Mouse (Mus musculus): Measurements from ENCODE around the gene Spem1.

Gene Spem1

GRCm38 (mm10) chr11:69800392-69801197 lies 21.4 kb downstream of the Spem1 start:
- DNase-seq (ENCODE audit: low spot score in 2 of 2) = peak in 1 of 2 experiments; percentile 71

- DNase-seq (ENCODE audit: low spot score in 2 of 2) = peak in 1 of 2 experiments; percentile 78
These were observed 21.9 kb downstream of the Spem1 start for GRCm38 (mm10) chr11:69800138-69800391.

- DNase-seq (ENCODE audit: low spot score in 2 of 2) = peak in 1 of 2 experiments; percentile 45
These were observed 22.4 kb downstream of the Spem1 start for GRCm38 (mm10) chr11:69799394-69800137.

GRCm38 (mm10) chr11:69797924-69798323 lies 24.1 kb downstream of the Spem1 start:
- DNase-seq (ENCODE audit: low spot score in 2 of 2) = no peak

- DNase-seq (ENCODE audit: low spot score in 2 of 2) = no peak
These were observed 26.0 kb downstream of the Spem1 start for GRCm38 (mm10) chr11:69795983-69796435.

DNA sequence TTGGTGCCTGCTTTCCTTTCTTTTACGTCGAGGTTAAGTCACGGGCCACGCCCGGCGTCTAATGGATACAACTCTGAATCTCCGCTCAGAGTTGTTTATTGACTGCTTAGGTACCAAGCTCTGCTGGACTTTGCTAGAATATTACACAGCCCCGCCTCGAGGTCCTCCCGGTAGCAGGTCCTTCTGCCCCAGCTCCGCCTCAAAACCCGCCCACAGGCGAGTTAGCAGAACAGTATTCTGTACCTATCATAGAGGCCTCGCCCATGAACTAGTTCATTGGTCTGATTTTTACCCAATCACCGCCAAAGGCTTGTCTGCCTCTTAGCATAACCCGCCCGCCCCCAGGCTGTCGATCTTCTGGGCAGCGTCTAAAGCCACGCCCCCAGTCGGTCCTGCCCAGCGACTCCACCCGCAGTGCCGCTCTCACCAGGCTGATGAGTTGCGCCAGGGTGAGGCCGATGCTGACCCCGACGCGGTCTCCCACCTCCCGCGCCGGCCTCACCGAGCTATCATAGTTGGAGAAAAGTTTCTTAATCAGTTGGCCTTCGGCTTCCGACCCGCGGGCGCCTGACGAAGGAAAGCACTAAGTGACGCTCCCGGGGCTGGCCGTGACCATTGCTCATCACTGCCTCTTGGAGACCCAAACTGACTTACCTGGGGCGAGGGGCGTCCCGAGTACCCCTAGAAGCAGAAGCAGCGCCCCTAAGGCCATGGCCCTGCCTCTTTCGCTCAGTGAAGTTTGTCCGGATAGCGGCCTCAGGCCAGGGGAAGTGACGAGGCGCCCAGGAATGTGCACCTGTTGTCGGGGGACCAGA lies 26.6 kb downstream of the Spem1 start, which contains the start of gene Chrnb1:
Chrnb1 (minus strand) TSS at position 776 of the 815 bp plus-strand sequence.
- peak; percentile 59 to 81 for DNase-seq (ENCODE audit: low spot score in 2 of 2)

DNA sequence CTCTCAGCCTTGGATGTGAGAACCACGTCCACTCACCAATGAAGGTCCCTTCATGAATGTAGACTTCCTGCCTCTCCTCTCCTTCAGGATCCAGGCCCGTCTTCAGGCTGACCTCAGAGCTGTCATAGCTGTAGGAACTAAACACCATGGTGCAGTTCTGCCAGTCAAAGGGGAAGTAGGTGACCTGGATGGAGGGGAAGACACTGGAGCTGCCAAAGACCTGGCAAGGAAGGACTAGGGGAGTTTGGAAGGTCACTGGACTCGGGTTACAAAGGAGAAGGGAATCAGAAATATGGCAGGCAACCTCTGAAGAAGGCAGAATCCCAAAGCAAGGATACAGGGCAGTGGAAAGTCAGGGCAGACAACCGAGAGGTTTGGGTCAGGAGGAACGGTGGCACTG lies 28.6 kb downstream of the Spem1 start:
- no peak for DNase-seq (ENCODE audit: low spot score in 2 of 2)

GRCm38 (mm10) chr11:69791420-69791819 lies 30.6 kb downstream of the Spem1 start:
- no peak for DNase-seq (ENCODE audit: low spot score in 2 of 2)

DNA sequence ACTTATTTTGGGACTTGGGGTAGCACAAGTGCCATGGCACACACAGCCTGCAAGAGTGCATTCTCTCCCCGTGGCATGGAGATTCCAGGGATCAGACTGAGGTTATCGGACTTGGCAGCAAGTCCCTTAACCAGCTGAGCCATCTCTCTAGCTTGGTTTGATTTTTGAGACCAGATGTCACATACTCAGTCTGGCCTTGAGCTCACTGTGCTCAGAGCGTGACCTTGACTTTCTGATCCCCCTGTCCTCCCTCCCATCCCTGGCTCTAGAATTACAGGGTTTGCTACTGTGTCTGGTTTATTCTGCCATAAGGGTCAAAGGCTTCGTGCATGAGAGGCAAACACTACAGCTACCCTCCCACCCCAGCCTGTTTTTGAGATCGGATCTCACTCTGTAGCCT lies 32.5 kb downstream of the Spem1 start:
- DNase-seq (ENCODE audit: low spot score in 2 of 2) = no peak

- no peak for DNase-seq (ENCODE audit: low spot score in 2 of 2)
These were observed 34.7 kb downstream of the Spem1 start for GRCm38 (mm10) chr11:69787306-69787705.

DNA sequence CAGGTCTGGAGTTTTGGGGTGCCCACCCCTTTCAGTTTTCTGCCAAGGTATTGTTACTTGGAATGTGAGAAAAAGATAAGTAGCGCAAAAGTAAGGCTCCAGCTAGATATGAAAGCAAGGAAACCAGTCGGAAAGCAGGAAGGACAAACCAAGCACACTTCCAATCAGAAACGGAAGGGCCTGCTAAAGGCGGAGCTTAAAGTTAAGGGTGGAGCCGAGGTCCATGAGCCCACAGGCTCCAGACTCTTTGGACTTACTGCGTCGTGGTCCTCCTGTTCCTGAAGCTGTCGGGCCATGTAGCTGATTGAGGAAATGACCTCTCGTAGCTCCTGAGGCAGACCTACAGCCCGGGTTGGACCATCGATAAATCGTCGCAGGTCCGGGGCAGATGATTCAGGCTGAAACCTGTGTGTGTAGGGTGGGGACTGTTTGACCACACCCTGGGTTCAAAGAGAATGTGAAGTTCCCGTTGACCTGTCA lies 37.1 kb downstream of the Spem1 start:
- DNase-seq (ENCODE audit: low spot score in 2 of 2) = no peak

- no peak for DNase-seq (ENCODE audit: low spot score in 2 of 2)
These were observed 40.2 kb downstream of the Spem1 start for GRCm38 (mm10) chr11:69781828-69782227.

DNA sequence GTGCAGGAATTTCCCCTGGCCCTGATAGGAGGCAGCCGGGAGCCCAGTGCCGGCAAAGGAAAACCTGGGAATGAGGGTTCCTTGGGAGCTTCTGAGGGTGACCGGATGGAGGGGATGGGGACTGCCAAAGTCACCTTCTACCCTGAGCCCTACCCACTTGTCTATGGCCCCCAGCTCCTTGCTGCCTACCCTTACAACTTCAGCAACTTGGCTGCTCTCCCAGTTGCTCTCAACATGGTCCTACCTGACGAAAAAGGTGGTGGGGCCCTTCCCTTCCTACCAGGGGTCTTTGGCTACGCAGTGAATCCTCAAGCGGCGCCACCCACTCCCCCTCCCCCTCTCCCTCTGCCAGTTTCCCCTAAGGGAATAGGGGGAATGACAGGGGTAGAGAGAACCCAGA lies 43.0 kb downstream of the Spem1 start:
- DNase-seq (ENCODE audit: low spot score in 2 of 2) = no peak

- no peak for DNase-seq (ENCODE audit: low spot score in 2 of 2)
These were observed 43.6 kb downstream of the Spem1 start for GRCm38 (mm10) chr11:69778258-69778982.

GRCm38 (mm10) chr11:69777504-69778257 lies 44.3 kb downstream of the Spem1 start:
- DNase-seq (ENCODE audit: low spot score in 2 of 2) = no peak

- no peak for DNase-seq (ENCODE audit: low spot score in 2 of 2)
These were observed 45.5 kb downstream of the Spem1 start for GRCm38 (mm10) chr11:69776488-69776887.

DNA sequence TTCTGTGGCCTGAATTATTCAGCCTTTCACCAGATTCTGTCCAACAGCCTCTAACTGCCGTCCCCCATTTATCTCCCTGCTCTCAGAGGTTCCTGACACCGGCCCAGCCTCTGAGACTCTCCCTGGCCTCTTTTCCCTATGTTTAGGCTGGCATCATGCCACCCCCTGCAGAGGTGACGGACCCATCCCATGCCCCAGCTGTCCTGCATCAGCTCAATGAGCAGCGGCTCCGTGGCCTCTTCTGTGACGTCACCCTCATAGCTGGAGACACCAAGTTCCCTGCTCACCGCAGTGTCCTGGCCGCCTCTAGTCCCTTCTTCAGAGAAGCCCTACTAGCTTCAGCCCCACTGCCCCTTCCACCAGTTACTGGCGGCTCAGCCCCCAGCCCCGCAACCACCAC lies 46.3 kb downstream of the Spem1 start:
- DNase-seq (ENCODE audit: low spot score in 2 of 2) = no peak

DNA sequence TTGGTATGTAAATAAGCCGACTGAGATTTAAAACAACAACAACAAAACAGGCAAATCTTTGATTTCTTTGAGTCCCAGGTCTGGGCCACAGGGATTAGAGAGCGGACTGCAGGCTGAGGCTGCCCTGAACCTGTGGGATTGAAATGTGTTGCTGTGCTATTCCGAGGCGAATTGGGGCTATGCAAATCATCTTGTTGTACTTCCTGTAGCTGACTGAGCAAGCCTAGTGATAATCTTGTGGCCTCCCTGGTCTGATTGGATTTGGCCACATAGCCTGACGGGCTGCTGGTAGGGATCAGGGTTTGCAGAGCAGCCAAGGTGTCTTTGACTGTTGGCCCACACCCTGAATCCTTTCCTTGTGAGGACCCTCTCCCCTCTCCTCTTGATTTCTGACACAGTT lies 47.0 kb downstream of the Spem1 start:
- no peak for DNase-seq (ENCODE audit: low spot score in 2 of 2)

Measured in cerebellum, postnatal 4 days (tissue).